Mouse (Mus musculus): ENCODE measurements around the gene Mtf1. TPM values are rescaled to one million over a fixed set of nuclear protein-coding genes. Genes with fewer than 3 reads are reported as not detected.

The Mtf1 gene
- 10.1 and 15.4 TPM in 2 replicates for total RNA-seq (2012; rRNA removed)

DNA sequence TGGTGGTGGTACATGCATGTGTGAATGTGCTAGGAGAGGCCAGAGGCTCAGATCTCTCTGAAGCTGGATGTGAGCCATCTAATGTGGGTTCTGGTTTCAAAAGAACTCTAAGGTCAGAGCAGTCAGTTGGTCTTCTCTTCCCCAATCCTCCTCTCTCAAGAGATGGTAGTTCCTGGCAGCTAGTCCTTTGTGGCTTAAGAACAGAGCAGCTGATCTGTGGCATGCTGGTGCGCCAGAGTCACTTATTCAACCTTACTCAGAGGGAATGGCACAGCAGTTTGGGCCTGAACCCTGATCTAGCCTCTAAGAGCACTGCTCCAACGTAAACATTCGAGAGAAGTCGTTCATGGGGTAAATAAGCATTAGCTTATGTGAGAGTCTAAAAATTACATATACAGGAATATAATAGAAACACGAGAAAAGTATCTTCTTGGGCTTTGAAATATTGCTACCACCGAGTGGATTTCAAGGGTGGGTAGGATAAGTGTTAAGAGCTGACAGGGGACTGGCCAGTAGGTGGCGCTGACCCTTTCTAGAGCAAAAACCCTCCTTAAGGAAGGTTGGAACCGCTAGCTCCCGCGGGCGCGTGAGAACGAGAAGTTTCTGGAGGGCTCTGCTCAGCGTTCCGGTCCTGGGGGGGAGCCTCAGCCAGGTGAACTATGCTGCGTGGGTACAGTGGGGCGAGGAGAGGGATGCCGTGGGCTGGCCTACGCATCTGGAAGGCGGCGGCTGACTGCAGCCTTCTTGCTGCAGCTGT lies at the start of gene Mtf1:
Gene Mtf1, plus strand, starts transcription at position 553 of the 757 bp plus-strand sequence.
- Histone ChIP-seq H3K4me1 (ENCODE audit: control insufficient read depth in 2 of 2, insufficient read depth in 2 of 2, low read length in 2 of 2, poor library complexity in 1 of 2) (peaks cover 0 to 1% of the 10 kb centered on the region in 2 experiments; a peak in 3 of 4 replicates), H3K9me3 (ENCODE audit: control insufficient read depth, insufficient read depth, low read depth, low read length) (no peaks in the 10 kb centered on the region), H3K27ac (ENCODE audit: insufficient read depth, low read depth, low read length, poor library complexity, severe bottlenecking) (peak within 1 kb of the TSS; percentile 91), H3K4me3 (ENCODE audit: insufficient read depth in 1 of 2, low read depth in 1 of 2, low read length in 2 of 2, poor library complexity in 1 of 2, severe bottlenecking in 1 of 2) (peak within 1 kb of the TSS; percentile 95 to 99), H3K36me3 (ENCODE audit: control insufficient read depth, insufficient read depth, low read length, poor library complexity, severe bottlenecking) (peaks cover 10% of the 10 kb centered on the region), H3K9ac (ENCODE audit: insufficient read depth, low read depth, low read length, poor library complexity, severe bottlenecking) (peak within 1 kb of the TSS; percentile 96)
- in situ Hi-C loops (cut with MboI; ENCODE audit: low sequenced_read_pairs in 2 of 2, unreplicated experiment in 2 of 2) = no loop called here
- no peak for TF ChIP-seq ZC3H11A (IDR thresholded peaks at IDR 0.05; ENCODE audit: borderline replicate concordance, low read depth, low read length)
- no peak for TF ChIP-seq MAFK (IDR thresholded peaks at IDR 0.05; ENCODE audit: insufficient read depth, low read depth, low read length)
- no peak for TF ChIP-seq HCFC1 (IDR thresholded peaks at IDR 0.05; ENCODE audit: borderline replicate concordance, insufficient read depth, low read length)
- no peak for TF ChIP-seq CHD2 (IDR thresholded peaks at IDR 0.05; ENCODE audit: low read depth, low read length)
- TF ChIP-seq ZNF384 (IDR thresholded peaks at IDR 0.05; ENCODE audit: low read depth, low read length) = no peak
- DNase-seq (ENCODE audit: low read depth, low spot score) = peak; percentile 91

- TF ChIP-seq MAFK (IDR thresholded peaks at IDR 0.05; ENCODE audit: insufficient read depth, low read depth, low read length) (no peak), ZNF384 (IDR thresholded peaks at IDR 0.05; ENCODE audit: low read depth, low read length) (peak; percentile 74), CHD2 (IDR thresholded peaks at IDR 0.05; ENCODE audit: low read depth, low read length) (no peak)
- peaks cover 0 to 2% of the 10 kb centered on the region in 2 experiments; a peak in 1 of 4 replicates for H3K4me1 ChIP-seq (ENCODE audit: control insufficient read depth in 2 of 2, insufficient read depth in 2 of 2, low read length in 2 of 2, poor library complexity in 1 of 2)
- DNase-seq (ENCODE audit: low read depth, low spot score) = no peak
- in situ Hi-C loops (cut with MboI; ENCODE audit: low sequenced_read_pairs in 2 of 2, unreplicated experiment in 2 of 2) = no loop called here
- H3K9me3 ChIP-seq (ENCODE audit: control insufficient read depth, insufficient read depth, low read depth, low read length) = no peaks in the 10 kb centered on the region
- no peaks in the 10 kb centered on the region for H3K36me3 ChIP-seq (ENCODE audit: control insufficient read depth, insufficient read depth, low read length, poor library complexity, severe bottlenecking)
- H3K4me3 ChIP-seq (ENCODE audit: insufficient read depth in 1 of 2, low read depth in 1 of 2, low read length in 2 of 2, poor library complexity in 1 of 2, severe bottlenecking in 1 of 2) = peak overlapping the region; percentile 88 to 90
- H3K27ac ChIP-seq (ENCODE audit: insufficient read depth, low read depth, low read length, poor library complexity, severe bottlenecking) = no peak overlapping the region
- no peak overlapping the region for H3K9ac ChIP-seq (ENCODE audit: insufficient read depth, low read depth, low read length, poor library complexity, severe bottlenecking)
Measured at GRCm38 (mm10) chr4:124752281-124753199, 49.4 kb upstream of the Mtf1 start.

- Histone ChIP-seq H3K27ac (ENCODE audit: insufficient read depth, low read depth, low read length, poor library complexity, severe bottlenecking) (no peak overlapping the region), H3K9me3 (ENCODE audit: control insufficient read depth, insufficient read depth, low read depth, low read length) (no peaks in the 10 kb centered on the region), H3K4me1 (ENCODE audit: control insufficient read depth in 2 of 2, insufficient read depth in 2 of 2, low read length in 2 of 2, poor library complexity in 1 of 2) (peaks cover 0 to 5% of the 10 kb centered on the region in 2 experiments; a peak in 1 of 4 replicates), H3K9ac (ENCODE audit: insufficient read depth, low read depth, low read length, poor library complexity, severe bottlenecking) (no peak overlapping the region), H3K4me3 (ENCODE audit: insufficient read depth in 1 of 2, low read depth in 1 of 2, low read length in 2 of 2, poor library complexity in 1 of 2, severe bottlenecking in 1 of 2) (no peak overlapping the region), H3K36me3 (ENCODE audit: control insufficient read depth, insufficient read depth, low read length, poor library complexity, severe bottlenecking) (no peaks in the 10 kb centered on the region)
- in situ Hi-C loops (cut with MboI; ENCODE audit: low sequenced_read_pairs in 2 of 2, unreplicated experiment in 2 of 2) = no loop called here
- DNase-seq (ENCODE audit: low read depth, low spot score) = no peak
- TF ChIP-seq ZC3H11A (IDR thresholded peaks at IDR 0.05; ENCODE audit: borderline replicate concordance, low read depth, low read length) (no peak), CHD2 (IDR thresholded peaks at IDR 0.05; ENCODE audit: low read depth, low read length) (no peak)
Measured at GRCm38 (mm10) chr4:124755526-124755925, 46.4 kb upstream of the Mtf1 start.

GRCm38 (mm10) chr4:124759305-124759811 lies 42.5 kb upstream of the Mtf1 start:
- Histone ChIP-seq H3K9ac (ENCODE audit: insufficient read depth, low read depth, low read length, poor library complexity, severe bottlenecking) (no peak overlapping the region), H3K27ac (ENCODE audit: insufficient read depth, low read depth, low read length, poor library complexity, severe bottlenecking) (no peak overlapping the region), H3K4me3 (ENCODE audit: insufficient read depth in 1 of 2, low read depth in 1 of 2, low read length in 2 of 2, poor library complexity in 1 of 2, severe bottlenecking in 1 of 2) (no peak overlapping the region), H3K9me3 (ENCODE audit: control insufficient read depth, insufficient read depth, low read depth, low read length) (no peaks in the 10 kb centered on the region), H3K4me1 (ENCODE audit: control insufficient read depth in 2 of 2, insufficient read depth in 2 of 2, low read length in 2 of 2, poor library complexity in 1 of 2) (peaks cover 0 to 5% of the 10 kb centered on the region in 2 experiments; a peak in 1 of 4 replicates), H3K36me3 (ENCODE audit: control insufficient read depth, insufficient read depth, low read length, poor library complexity, severe bottlenecking) (no peaks in the 10 kb centered on the region)
- TF ChIP-seq CHD2 (IDR thresholded peaks at IDR 0.05; ENCODE audit: low read depth, low read length) (no peak), ZNF384 (IDR thresholded peaks at IDR 0.05; ENCODE audit: low read depth, low read length) (no peak), HCFC1 (IDR thresholded peaks at IDR 0.05; ENCODE audit: borderline replicate concordance, insufficient read depth, low read length) (no peak), ZC3H11A (IDR thresholded peaks at IDR 0.05; ENCODE audit: borderline replicate concordance, low read depth, low read length) (no peak), MAFK (IDR thresholded peaks at IDR 0.05; ENCODE audit: insufficient read depth, low read depth, low read length) (no peak)
- no peak for DNase-seq (ENCODE audit: low read depth, low spot score)
- in situ Hi-C loops (cut with MboI; ENCODE audit: low sequenced_read_pairs in 2 of 2, unreplicated experiment in 2 of 2) = no loop called here

Data from ES-E14 (cell line).